Mouse (Mus musculus): Measurements from ENCODE around the gene Zswim3. TPM values are rescaled to one million over a fixed set of nuclear protein-coding genes. Genes with fewer than 3 reads are reported as not detected.
"Not testable (repeated sequence)": the region's sequence is repeated elsewhere in the genome, so short reads cannot be mapped to it uniquely, and the experiment has no call there.

The Zswim3 gene
- polyA plus RNA-seq, 1 experiment from 2014 or later: 8.9 TPM

DNA sequence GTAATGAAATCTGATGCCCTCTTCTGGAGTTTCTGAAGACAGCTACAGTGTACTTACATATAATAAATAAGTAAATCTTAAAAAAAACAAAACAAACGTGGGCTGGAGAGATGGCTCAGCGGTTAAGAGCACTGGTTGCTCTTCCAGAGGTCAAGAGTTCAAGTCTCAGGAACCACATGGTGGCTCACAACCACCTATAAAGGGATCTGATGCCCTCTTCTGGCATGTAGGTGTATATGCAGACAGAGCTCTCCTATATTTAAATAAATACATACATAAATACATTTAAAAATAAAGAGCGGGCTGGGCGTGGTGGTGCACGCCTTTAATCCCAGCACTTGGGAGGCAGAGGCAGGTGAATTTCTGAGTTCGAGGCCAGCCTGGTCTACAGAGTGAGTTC lies 6.3 kb upstream of the Zswim3 start:
- 74% methylated on average over 6 of the region's 6 CpGs for WGBS
- not testable (repeated sequence) for ATAC-seq (ENCODE audit: low read depth); H3K4me2 ChIP-seq (ENCODE audit: low read depth, low read length); H3K9ac ChIP-seq (ENCODE audit: low read length); H3K9me3 ChIP-seq (ENCODE audit: control insufficient read depth, low read length); H3K4me3 ChIP-seq (ENCODE audit: low read length); H3K4me1 ChIP-seq (replicated peaks; ENCODE audit: control insufficient read depth, insufficient read depth, low read length); H3K27ac ChIP-seq (ENCODE audit: low read length); H3K27me3 ChIP-seq (ENCODE audit: control insufficient read depth, insufficient read depth, low read depth, low read length)
- peaks cover 21% of the 10 kb centered on the region for H3K36me3 ChIP-seq (ENCODE audit: control insufficient read depth, insufficient read depth, low read length)

DNA sequence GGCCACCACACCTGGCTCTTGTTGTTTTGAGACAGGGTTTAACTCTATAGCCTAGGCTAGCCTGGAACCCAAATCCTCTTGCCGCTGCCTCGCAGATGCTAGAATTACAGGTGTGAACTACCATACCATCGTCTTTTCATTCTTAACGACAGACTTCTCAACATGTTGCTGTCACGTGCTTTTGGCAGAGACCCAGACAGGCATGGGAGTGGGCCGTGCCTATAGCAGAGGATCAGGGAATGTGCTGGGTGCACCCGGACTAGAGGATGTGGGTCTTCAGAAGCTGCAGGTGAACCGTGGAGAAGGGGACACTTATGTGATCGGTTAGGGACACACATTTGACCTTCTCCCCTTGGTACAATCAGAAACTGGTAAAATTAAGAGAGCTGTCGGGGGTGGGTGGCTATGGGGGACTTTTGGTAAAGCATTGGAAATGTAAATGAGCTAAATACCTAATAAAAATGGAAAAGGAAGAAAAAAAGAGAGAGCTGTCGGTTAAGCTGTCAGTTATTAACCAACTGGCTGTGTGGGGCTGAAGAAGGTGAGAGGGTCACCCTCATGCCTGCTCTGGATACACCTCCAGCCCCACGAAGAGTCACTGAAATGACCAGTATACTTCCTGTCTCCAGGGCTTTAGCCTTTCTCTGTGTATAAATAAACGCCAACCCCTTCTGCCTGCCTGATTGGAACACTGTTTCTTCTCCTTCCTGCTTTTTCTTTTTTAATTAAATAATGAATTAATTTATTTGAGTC lies 4.5 kb upstream of the Zswim3 start:
- H3K4me2 ChIP-seq (ENCODE audit: low read depth, low read length): no peak overlapping the region
- 83% methylated on average over 13 of the region's 13 CpGs for WGBS
- H3K9ac ChIP-seq (ENCODE audit: low read length): no peak overlapping the region
- no peaks in the 10 kb centered on the region for H3K9me3 ChIP-seq (ENCODE audit: control insufficient read depth, low read length)
- H3K27ac ChIP-seq (ENCODE audit: low read length): no peak overlapping the region
- H3K4me1 ChIP-seq (replicated peaks; ENCODE audit: control insufficient read depth, insufficient read depth, low read length): peaks cover 6% of the 10 kb centered on the region
- ATAC-seq (ENCODE audit: low read depth): no peak
- H3K4me3 ChIP-seq (ENCODE audit: low read length): no peak overlapping the region
- H3K36me3 ChIP-seq (ENCODE audit: control insufficient read depth, insufficient read depth, low read length): peaks cover 14% of the 10 kb centered on the region
- no peaks in the 10 kb centered on the region for H3K27me3 ChIP-seq (ENCODE audit: control insufficient read depth, insufficient read depth, low read depth, low read length)

DNA sequence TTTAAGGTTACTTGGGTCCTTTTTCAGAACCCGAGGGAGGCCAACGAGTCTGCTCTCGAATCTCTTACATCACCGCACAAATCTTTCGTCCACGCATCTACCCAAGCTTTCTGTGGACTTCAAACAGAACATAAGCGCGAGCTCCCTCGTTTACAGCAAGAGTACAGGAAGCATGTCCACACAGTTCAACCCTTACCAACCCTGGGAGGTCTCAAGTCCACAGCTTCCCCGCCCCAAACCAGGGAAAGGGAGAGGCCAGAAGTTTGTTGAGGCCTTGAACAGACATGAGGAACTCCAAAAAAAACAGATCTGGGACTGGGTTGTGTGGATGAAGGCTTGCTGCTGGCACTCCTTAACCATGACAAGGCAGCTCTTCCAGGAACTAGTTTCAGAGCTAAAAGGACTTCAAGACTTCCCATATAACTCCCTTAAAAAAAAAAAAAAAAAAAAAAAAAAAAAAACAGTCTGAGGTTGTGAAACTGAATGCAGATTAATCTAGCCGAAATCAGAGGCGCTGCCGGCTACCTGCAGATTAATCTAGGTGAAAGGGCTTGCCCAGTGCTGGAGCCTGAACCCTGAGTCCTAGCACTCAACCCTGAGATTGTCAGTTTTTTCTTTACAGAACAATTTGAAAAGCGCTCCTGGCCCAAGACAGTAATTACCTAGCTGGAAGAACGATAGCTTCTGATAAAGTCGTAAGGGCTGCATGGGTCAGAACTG lies 1.5 kb upstream of the Zswim3 start:
- no peak overlapping the region for H3K27ac ChIP-seq (ENCODE audit: low read length)
- ATAC-seq (ENCODE audit: low read depth): no peak
- H3K4me3 ChIP-seq (ENCODE audit: low read length): peak overlapping the region; percentile 88; the same call in 1 of the 2 replicates
- peak overlapping the region; percentile 69 for H3K4me2 ChIP-seq (ENCODE audit: low read depth, low read length)
- peaks cover 11% of the 10 kb centered on the region for H3K36me3 ChIP-seq (ENCODE audit: control insufficient read depth, insufficient read depth, low read length)
- 87% methylated on average over 16 of the region's 16 CpGs for WGBS
- H3K9ac ChIP-seq (ENCODE audit: low read length): peak overlapping the region; percentile 77
- H3K9me3 ChIP-seq (ENCODE audit: control insufficient read depth, low read length): no peaks in the 10 kb centered on the region
- peaks cover 12% of the 10 kb centered on the region for H3K4me1 ChIP-seq (replicated peaks; ENCODE audit: control insufficient read depth, insufficient read depth, low read length)
- H3K27me3 ChIP-seq (ENCODE audit: control insufficient read depth, insufficient read depth, low read depth, low read length): no peaks in the 10 kb centered on the region

DNA sequence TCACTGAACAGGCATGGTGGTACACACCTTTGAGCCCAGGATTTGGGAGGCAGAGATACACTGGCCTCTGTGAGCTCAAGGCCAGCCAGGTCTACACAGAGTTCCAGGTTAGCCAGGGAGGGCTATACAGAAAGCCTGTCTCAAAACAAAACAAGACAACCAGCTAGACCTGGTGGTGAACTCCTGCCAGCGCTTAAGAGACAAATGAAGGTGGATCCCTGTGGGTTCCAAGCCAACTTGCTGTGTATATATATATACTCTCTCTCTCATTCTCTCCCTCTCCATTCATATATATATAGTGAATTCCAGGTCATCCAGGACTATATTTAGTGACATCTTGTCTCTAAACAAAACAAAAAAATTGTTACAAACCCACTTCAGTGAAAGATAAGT lies 981 bp upstream of the Zswim3 start:
- peak overlapping the region; percentile 77 for H3K9ac ChIP-seq (ENCODE audit: low read length)
- H3K36me3 ChIP-seq (ENCODE audit: control insufficient read depth, insufficient read depth, low read length): peaks cover 11% of the 10 kb centered on the region
- no peak for ATAC-seq (ENCODE audit: low read depth)
- WGBS: 70% methylated on average over 1 of the region's 1 CpGs
- peak overlapping the region; percentile 69 for H3K4me2 ChIP-seq (ENCODE audit: low read depth, low read length)
- H3K4me1 ChIP-seq (replicated peaks; ENCODE audit: control insufficient read depth, insufficient read depth, low read length): peaks cover 12% of the 10 kb centered on the region
- no peaks in the 10 kb centered on the region for H3K27me3 ChIP-seq (ENCODE audit: control insufficient read depth, insufficient read depth, low read depth, low read length)
- no peaks in the 10 kb centered on the region for H3K9me3 ChIP-seq (ENCODE audit: control insufficient read depth, low read length)
- H3K4me3 ChIP-seq (ENCODE audit: low read length): peak overlapping the region; percentile 88
- H3K27ac ChIP-seq (ENCODE audit: low read length): no peak overlapping the region

DNA sequence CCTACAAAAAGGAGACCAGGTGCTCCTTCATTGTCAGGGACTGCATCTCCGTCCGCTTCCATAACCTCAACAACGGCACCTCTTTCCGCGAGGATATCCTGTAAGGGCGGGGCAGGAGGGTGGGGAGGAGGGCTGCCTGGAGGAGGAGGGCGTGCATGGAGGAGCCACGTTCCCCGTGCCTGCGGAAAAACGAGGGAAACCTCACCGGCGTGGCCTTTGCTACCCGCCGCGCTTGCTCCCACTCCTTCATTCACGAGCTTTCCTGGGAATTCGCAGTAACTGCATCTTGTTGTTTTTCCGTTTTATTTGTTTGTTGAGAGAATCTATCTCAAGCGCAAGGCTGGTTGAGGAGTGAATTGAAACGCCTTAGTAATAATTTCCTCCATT lies 427 bp downstream of the Zswim3 start:
- H3K27ac ChIP-seq (ENCODE audit: low read length): peak overlapping the region; percentile 80
- no peaks in the 10 kb centered on the region for H3K27me3 ChIP-seq (ENCODE audit: control insufficient read depth, insufficient read depth, low read depth, low read length)
- WGBS: 2% methylated on average over 21 of the region's 21 CpGs
- H3K4me1 ChIP-seq (replicated peaks; ENCODE audit: control insufficient read depth, insufficient read depth, low read length): peaks cover 12% of the 10 kb centered on the region
- H3K4me3 ChIP-seq (ENCODE audit: low read length): peak overlapping the region; percentile 88
- H3K36me3 ChIP-seq (ENCODE audit: control insufficient read depth, insufficient read depth, low read length): peaks cover 7% of the 10 kb centered on the region
- peak overlapping the region; percentile 86 for H3K9ac ChIP-seq (ENCODE audit: low read length)
- ATAC-seq (ENCODE audit: low read depth): peak; percentile 63
- H3K9me3 ChIP-seq (ENCODE audit: control insufficient read depth, low read length): no peaks in the 10 kb centered on the region
- H3K4me2 ChIP-seq (ENCODE audit: low read depth, low read length): peak overlapping the region; percentile 77

DNA sequence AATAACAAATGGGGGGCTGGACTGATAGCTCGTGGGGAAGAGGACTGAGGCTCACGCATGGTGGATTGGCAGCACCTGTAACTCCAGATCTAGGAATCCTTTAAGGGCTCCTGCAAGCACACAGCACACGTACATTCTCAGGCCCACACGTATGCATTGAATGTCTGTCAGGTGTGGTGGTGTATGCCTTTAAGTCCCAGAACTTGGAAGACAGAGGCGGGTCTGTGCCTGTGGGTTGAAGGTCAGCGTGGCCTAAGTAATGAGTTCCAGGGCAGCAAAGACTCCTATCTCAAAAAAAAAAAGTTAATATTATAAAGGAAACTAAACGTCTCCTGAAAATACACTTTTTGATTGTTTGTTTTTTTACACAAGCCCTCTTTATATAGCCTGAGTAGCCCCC lies 1.7 kb downstream of the Zswim3 start:
- Histone ChIP-seq H3K36me3 (ENCODE audit: control insufficient read depth, insufficient read depth, low read length) (peaks cover 2% of the 10 kb centered on the region; the same call in 1 of the 2 replicates), H3K27me3 (ENCODE audit: control insufficient read depth, insufficient read depth, low read depth, low read length) (no peaks in the 10 kb centered on the region), H3K9ac (ENCODE audit: low read length) (no peak overlapping the region), H3K9me3 (ENCODE audit: control insufficient read depth, low read length) (no peaks in the 10 kb centered on the region), H3K4me3 (ENCODE audit: low read length) (no peak overlapping the region), H3K4me2 (ENCODE audit: low read depth, low read length) (no peak overlapping the region), H3K4me1 (replicated peaks; ENCODE audit: control insufficient read depth, insufficient read depth, low read length) (peaks cover 12% of the 10 kb centered on the region), H3K27ac (ENCODE audit: low read length) (no peak overlapping the region)
- no peak for ATAC-seq (ENCODE audit: low read depth)
- 72% methylated on average over 7 of the region's 7 CpGs for WGBS

DNA sequence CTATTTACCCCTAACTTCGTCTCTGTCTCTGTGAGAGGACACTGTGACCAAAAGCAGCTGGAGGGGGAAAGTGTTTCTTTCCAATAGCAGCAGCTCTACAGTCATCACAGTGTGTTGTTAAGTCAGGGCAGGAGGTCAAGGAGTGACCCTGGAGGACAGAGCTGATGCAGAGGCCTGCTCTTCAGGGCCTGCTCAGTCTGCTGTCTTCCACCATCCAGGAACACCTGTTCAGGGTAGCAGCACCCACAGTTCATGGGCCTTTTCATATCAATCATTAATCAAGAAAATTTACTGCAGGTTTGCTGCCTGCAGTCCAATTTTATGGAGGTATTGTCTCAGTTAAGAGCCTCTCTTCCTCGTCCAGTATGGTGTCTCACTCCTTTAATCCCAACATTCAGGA lies 8.7 kb downstream of the Zswim3 start:
- 65% methylated on average over 2 of the region's 2 CpGs for WGBS

DNA sequence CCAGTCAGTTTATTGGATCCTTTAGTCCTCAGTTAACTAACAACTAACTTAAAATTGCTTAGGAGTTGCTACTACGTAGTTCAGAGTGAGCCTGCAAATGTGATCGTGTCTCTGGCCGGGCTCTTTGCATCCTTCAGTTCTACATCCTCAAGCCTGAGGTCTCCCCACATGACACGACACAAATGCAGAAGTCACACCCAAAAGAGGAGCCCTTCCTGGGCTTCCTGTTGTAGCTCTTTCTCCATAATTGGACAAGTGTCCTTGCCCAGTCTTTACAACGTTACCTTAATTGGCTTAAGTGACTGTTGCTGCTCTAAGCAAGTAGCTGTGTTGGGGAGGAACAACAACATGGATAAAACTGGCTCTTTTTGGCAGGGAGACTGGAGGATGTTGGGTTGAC lies 10.4 kb downstream of the Zswim3 start:
- Histone ChIP-seq H3K4me3 (ENCODE audit: low read length) (no peak overlapping the region), H3K4me1 (replicated peaks; ENCODE audit: control insufficient read depth, insufficient read depth, low read length) (peaks cover 7% of the 10 kb centered on the region), H3K9ac (ENCODE audit: low read length) (no peak overlapping the region), H3K36me3 (ENCODE audit: control insufficient read depth, insufficient read depth, low read length) (peaks cover 4% of the 10 kb centered on the region; the same call in 1 of the 2 replicates), H3K27ac (ENCODE audit: low read length) (no peak overlapping the region), H3K4me2 (ENCODE audit: low read depth, low read length) (no peak overlapping the region), H3K9me3 (ENCODE audit: control insufficient read depth, low read length) (no peaks in the 10 kb centered on the region), H3K27me3 (ENCODE audit: control insufficient read depth, insufficient read depth, low read depth, low read length) (no peaks in the 10 kb centered on the region)
- WGBS: 86% methylated on average over 5 of the region's 5 CpGs
- ATAC-seq (ENCODE audit: low read depth): no peak

More for the DNA sequence above, 8.7 kb downstream of the Zswim3 start:
- ATAC-seq (ENCODE audit: low read depth): no peak
- Histone ChIP-seq H3K9me3 (ENCODE audit: control insufficient read depth, low read length) (no peaks in the 10 kb centered on the region), H3K27ac (ENCODE audit: low read length) (no peak overlapping the region), H3K9ac (ENCODE audit: low read length) (no peak overlapping the region), H3K36me3 (ENCODE audit: control insufficient read depth, insufficient read depth, low read length) (peaks cover 2% of the 10 kb centered on the region; the same call in 1 of the 2 replicates), H3K4me2 (ENCODE audit: low read depth, low read length) (no peak overlapping the region), H3K27me3 (ENCODE audit: control insufficient read depth, insufficient read depth, low read depth, low read length) (no peaks in the 10 kb centered on the region), H3K4me3 (ENCODE audit: low read length) (no peak overlapping the region), H3K4me1 (replicated peaks; ENCODE audit: control insufficient read depth, insufficient read depth, low read length) (peaks cover 7% of the 10 kb centered on the region)

DNA sequence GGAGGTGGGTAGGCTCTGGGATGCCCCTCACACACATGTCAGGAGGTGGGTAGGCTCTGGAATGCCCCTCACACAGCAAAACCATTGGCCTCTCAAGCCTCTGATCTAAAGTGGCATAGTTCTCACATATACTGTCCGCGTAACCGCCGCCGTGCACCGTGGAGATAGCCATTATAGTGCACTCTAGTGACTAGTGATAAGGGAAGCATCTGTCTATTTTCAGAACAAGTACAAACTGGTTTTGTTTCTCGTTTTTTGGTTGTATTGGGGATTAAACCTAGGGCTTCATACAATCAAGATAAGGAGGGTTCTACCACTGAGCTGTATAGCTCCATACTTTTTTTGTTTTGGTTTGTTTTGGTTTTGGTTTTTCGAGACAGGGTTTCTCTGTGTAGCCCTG lies 10.9 kb downstream of the Zswim3 start:
- no peaks in the 10 kb centered on the region for H3K27me3 ChIP-seq (ENCODE audit: control insufficient read depth, insufficient read depth, low read depth, low read length)
- H3K9me3 ChIP-seq (ENCODE audit: control insufficient read depth, low read length): no peaks in the 10 kb centered on the region
- H3K36me3 ChIP-seq (ENCODE audit: control insufficient read depth, insufficient read depth, low read length): peaks cover 8% of the 10 kb centered on the region; the same call in 1 of the 2 replicates
- no peak for ATAC-seq (ENCODE audit: low read depth)
- H3K9ac ChIP-seq (ENCODE audit: low read length): no peak overlapping the region
- no peak overlapping the region for H3K4me3 ChIP-seq (ENCODE audit: low read length)
- 87% methylated on average over 8 of the region's 8 CpGs for WGBS
- no peak overlapping the region for H3K27ac ChIP-seq (ENCODE audit: low read length)
- no peak overlapping the region for H3K4me2 ChIP-seq (ENCODE audit: low read depth, low read length)
- H3K4me1 ChIP-seq (replicated peaks; ENCODE audit: control insufficient read depth, insufficient read depth, low read length): peaks cover 7% of the 10 kb centered on the region
